Mouse (Mus musculus) stomach, postnatal 0 days (tissue): Measurements from ENCODE around the gene Mc3r. TPM values are rescaled to one million over a fixed set of nuclear protein-coding genes. Genes with fewer than 3 reads are reported as not detected.
A peak's percentile ranks its signal among the peaks of the same experiment; 100 is the strongest.

ENCODE experiments used
- ATAC-seq: fragments of 200-750 bp; cut with Nextera tagmentation; 2 replicates; pipeline ENCODE4 v1.8.0; 2017; ENCODE audit not compliant: low FRiP score, low TSS enrichment
- DNase-seq: peaks from one replicate; pipeline ENCODE4 v3.0.0-alpha.2; 2016; ENCODE audit warnings: low spot score
- H3K27ac ChIP-seq: fragments of 300-500 bp; sonication (generic); replicated peaks from 2 replicates; pipeline ENCODE4 v1.5.1; 2014; ENCODE audit warnings: mild to moderate bottlenecking, control low read depth
- H3K27me3 ChIP-seq: fragments of 300-500 bp; sonication (generic); 2 replicates; pipeline ENCODE4 v1.6.1; 2014; ENCODE audit warnings: low read length; ENCODE audit not compliant: control insufficient read depth, insufficient read depth
- H3K36me3 ChIP-seq: fragments of 300-500 bp; sonication (generic); 2 replicates; pipeline ENCODE4 v1.6.1; 2014; ENCODE audit warnings: low read length, mixed read lengths; ENCODE audit not compliant: control insufficient read depth, insufficient read depth
- H3K4me1 ChIP-seq: fragments of 300-500 bp; sonication (generic); replicated peaks from 2 replicates; pipeline ENCODE4 v1.6.1; 2014; ENCODE audit warnings: antibody characterized with exemption; ENCODE audit not compliant: control insufficient read depth, insufficient read depth
- H3K4me2 ChIP-seq: fragments of 300-500 bp; sonication (generic); replicated peaks from 2 replicates; pipeline ENCODE4 v1.6.1; 2014; ENCODE audit warnings: low read depth, mild to moderate bottlenecking, control low read depth, moderate library complexity
- H3K4me3 ChIP-seq: fragments of 300-500 bp; sonication (generic); 2 replicates; pipeline ENCODE4 v1.5.1; 2014; ENCODE audit warnings: low read depth, low read length, control low read depth
- H3K9ac ChIP-seq: fragments of 300-500 bp; sonication (generic); 2 replicates; pipeline ENCODE4 v1.6.1; 2014; ENCODE audit warnings: mild to moderate bottlenecking, low read length, control low read depth, mixed read lengths
- H3K9me3 ChIP-seq: fragments of 300-500 bp; sonication (generic); 2 replicates; pipeline ENCODE4 v1.6.1; 2016; ENCODE audit warnings: low read length; ENCODE audit not compliant: control insufficient read depth
- CTCF ChIP-seq: IDR thresholded peaks from 2 replicates; pipeline ENCODE4 v1.5.1; 2016; ENCODE audit warnings: antibody characterized with exemption, low read depth, mild to moderate bottlenecking, moderate library complexity
- EP300 ChIP-seq: optimal IDR thresholded peaks from 2 replicates; pipeline ENCODE3; 2016; ENCODE audit warnings: antibody characterized with exemption
- WGBS: fragments of 180-500 bp; shearing (Covaris S2); extraction: QIAGEN DNeasy Blood & Tissue Kit; methylation state at CpG from one replicate; pipeline ENCODE4 v1.1.7; 2014; 5-methylcytosine and 5-hydroxymethylcytosine counted together
- polyA plus RNA-seq: library from polyadenylated mRNA; unstranded; fragments of >200 nt; fragmentation: Nextera tagmentation; extraction: Ambion mirVana; gene quantifications from 2 replicates; pipeline ENCODE4 v1.2.1, GENCODE M21; 2015

Gene Mc3r
- polyA plus RNA-seq, 1 experiment from 2014 or later: not detected

DNA sequence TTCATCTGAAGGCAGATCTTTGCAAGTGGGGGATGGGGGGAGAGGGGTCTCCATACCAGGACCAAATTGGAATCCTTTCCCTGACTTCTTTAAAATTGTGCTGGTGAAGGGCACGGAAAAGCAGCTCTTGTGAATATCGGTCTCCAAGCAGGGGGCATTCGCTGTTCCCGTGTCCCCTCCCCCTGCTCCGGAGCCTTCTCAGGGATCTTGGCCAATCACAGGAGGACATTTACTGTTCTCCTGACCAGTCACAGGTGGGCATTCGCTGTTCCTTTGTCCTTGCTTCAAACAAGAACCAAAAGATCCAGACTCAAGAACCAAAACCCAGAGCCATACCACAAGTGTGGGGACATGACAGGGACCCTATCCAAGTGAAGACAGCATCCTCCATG, 25.9 kb upstream of the Mc3r start:
- no peaks in the 10 kb centered on the region for H3K27me3 ChIP-seq
- no peaks in the 10 kb centered on the region for H3K4me1 ChIP-seq
- no peak overlapping the region for H3K4me3 ChIP-seq
- no peaks in the 10 kb centered on the region for H3K9me3 ChIP-seq
- 16% methylated on average over 6 of the region's 6 CpGs for WGBS
- no peak for TF ChIP-seq EP300
- no peak for TF ChIP-seq CTCF
- no peak overlapping the region for H3K4me2 ChIP-seq
- DNase-seq (no peak), ATAC-seq (no peak)
- H3K27ac ChIP-seq: no peak overlapping the region
- H3K9ac ChIP-seq: no peak overlapping the region
- H3K36me3 ChIP-seq: no peaks in the 10 kb centered on the region

DNA sequence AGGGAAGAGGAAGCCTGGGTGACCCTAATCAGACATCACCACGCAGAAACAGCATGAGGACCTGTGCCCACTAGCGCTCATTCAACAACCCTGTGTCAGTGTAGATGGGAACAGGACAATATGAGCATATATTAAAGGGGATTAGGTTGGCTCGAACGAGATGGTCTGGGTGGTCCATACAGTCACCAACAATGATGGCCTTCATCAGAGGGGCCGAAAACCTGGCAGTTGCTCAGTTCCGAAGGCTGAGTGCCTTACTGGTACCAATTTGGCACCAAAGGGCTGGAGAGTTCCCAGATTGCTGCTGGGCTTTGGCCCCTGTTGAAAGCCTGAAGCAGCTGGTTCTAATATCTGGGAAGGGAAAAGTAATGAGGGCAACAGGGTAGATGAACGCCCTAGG, 25.4 kb upstream of the Mc3r start:
- H3K4me2 ChIP-seq: no peak overlapping the region
- no peak for ATAC-seq
- no peak overlapping the region for H3K9ac ChIP-seq
- DNase-seq: no peak
- no peak overlapping the region for H3K27ac ChIP-seq
- no peaks in the 10 kb centered on the region for H3K4me1 ChIP-seq
- no peaks in the 10 kb centered on the region for H3K36me3 ChIP-seq
- TF ChIP-seq EP300 (no peak), CTCF (no peak)
- H3K4me3 ChIP-seq: no peak overlapping the region
- no peaks in the 10 kb centered on the region for H3K9me3 ChIP-seq
- no peaks in the 10 kb centered on the region for H3K27me3 ChIP-seq
- WGBS: 82% methylated on average over 7 of the region's 7 CpGs

DNA sequence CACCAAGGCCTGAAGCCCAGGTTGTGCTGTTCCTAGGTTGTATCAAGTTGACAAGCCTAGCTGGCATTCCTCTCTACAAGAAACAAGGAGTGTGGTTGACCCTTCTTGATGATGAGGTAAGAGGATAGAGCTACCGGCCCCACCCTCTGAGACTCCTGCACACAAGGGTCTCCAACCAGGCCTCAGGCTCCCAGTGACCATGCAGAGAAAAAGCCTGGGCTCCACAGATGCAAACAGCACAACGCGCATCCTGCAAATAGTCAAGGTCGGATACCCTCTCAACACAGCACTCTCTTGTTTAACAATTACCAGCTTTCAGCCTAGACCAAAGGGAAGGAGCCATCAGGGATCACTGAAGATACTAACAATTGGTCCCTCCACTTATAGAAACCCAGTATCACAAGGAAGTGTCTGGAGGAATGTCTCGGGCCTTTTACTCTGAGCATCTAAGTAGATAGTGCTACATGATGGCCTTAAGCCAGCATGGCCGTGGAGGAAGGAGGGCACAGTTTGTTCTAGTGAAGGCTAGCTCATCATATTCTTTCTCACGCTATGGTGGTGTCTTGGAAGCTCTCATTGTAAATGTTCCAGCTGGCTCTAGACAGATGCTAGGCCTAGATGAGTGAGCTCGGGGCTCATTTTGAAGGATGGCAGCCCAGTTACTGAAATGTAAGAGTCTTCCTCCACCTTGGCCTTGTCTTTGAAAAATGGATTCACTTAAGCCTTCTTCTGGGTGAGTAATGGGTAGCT, 24.7 kb upstream of the Mc3r start:
- no peak for ATAC-seq
- Histone ChIP-seq H3K9ac (no peak overlapping the region), H3K36me3 (no peaks in the 10 kb centered on the region), H3K4me1 (no peaks in the 10 kb centered on the region), H3K27ac (no peak overlapping the region), H3K4me3 (no peak overlapping the region), H3K9me3 (no peaks in the 10 kb centered on the region), H3K4me2 (no peak overlapping the region), H3K27me3 (no peaks in the 10 kb centered on the region)
- WGBS: 73% methylated on average over 8 of the region's 8 CpGs
- DNase-seq: no peak
- TF ChIP-seq CTCF: no peak
- TF ChIP-seq EP300: no peak

DNA sequence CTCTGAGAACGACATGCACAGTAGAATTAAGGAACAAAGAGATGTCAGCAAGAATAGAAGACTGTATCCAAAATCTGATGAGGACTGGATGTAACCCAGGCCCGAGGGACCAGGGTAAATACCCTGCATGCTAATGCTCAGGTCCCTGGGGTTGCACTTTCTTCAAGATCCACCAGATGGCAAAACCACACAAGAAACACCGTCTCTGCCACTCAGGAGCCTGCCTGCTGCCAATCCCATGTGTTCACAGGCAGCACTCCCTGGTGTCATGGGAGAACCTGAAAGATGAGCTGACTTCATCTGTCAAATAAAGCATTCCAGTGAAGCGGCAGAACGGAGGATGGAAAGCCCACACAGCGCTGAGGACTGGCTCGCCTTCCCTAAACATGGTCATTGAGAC, 21.3 kb upstream of the Mc3r start:
- Histone ChIP-seq H3K9ac (no peak overlapping the region), H3K27me3 (no peaks in the 10 kb centered on the region), H3K27ac (no peak overlapping the region), H3K4me1 (no peaks in the 10 kb centered on the region), H3K4me2 (no peak overlapping the region), H3K36me3 (no peaks in the 10 kb centered on the region), H3K9me3 (no peaks in the 10 kb centered on the region), H3K4me3 (no peak overlapping the region)
- DNase-seq (no peak), ATAC-seq (no peak)
- TF ChIP-seq CTCF: peak; percentile 70
- no peak for TF ChIP-seq EP300
- WGBS: 31% methylated on average over 7 of the region's 7 CpGs

DNA sequence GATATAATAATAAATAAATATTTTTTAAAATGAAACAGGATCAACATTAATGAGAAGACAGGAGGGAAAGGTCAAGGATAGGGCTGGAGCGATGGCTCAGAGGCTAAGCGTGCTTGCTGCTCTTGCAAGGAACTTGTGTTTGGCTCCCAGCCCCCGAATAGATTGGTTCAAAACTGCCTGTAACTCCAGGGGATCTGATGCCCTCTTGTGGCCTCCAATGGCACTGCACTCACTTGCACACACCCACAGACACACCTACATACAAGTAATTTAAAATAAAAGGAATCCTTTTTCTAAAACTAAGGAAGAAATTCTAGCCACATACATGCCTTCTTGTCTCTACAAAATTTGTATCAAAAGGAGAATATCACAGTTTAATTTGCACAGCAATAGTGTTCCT, 20.5 kb upstream of the Mc3r start:
- Histone ChIP-seq H3K4me2 (no peak overlapping the region), H3K27me3 (no peaks in the 10 kb centered on the region), H3K27ac (no peak overlapping the region), H3K4me3 (no peak overlapping the region), H3K4me1 (no peaks in the 10 kb centered on the region), H3K9ac (no peak overlapping the region), H3K36me3 (no peaks in the 10 kb centered on the region), H3K9me3 (no peaks in the 10 kb centered on the region)
- ATAC-seq (no peak), DNase-seq (no peak)
- TF ChIP-seq CTCF (peak; percentile 38; the same call in 1 of the 2 replicates), EP300 (no peak)
- 97% methylated on average over 3 of the region's 3 CpGs for WGBS

DNA sequence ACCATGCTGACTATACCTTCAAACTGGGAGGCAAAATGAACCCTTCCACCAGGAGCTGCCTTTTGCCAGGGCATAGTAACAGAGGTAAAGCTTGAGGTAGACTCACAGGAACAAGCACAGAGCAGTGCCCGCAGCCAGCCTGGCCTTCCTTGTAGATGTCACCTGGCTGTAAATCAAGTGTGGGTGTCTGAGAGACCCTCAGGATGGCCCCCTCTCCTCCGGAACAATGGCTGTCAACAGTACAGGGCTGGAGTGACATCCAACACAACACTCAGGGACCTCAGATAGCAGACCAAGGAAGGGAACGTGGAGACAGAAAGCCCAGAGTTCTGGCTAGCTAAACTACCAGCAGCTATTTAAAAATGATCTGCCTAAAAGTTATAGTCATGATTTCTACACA, 19.1 kb upstream of the Mc3r start:
- 42% methylated on average over 3 of the region's 3 CpGs for WGBS
- Histone ChIP-seq H3K36me3 (no peaks in the 10 kb centered on the region), H3K9ac (no peak overlapping the region), H3K27me3 (no peaks in the 10 kb centered on the region), H3K27ac (no peak overlapping the region), H3K4me3 (no peak overlapping the region), H3K4me2 (no peak overlapping the region), H3K9me3 (no peaks in the 10 kb centered on the region), H3K4me1 (no peaks in the 10 kb centered on the region)
- ATAC-seq (no peak), DNase-seq (no peak)
- no peak for TF ChIP-seq EP300
- TF ChIP-seq CTCF: no peak
